Comparison of ENCODE assay signal across 20 mouse cellular contexts in genomic region chr2:15221910-15222309, GRCm38 (mm10).
DNase-seq lines count a peak whose midpoint lies in the region; ATAC-seq and TF ChIP-seq lines count a peak whose summit lies in the region.
"Had no signal": no experiment of that assay in that cellular context is flagged by ENCODE, and none has a peak within 500 bp of the region (broad histone marks: within the 10 kb centered on the region; RNA-seq: fewer than 3 reads in every experiment).

No protein-coding gene starts in this region.

- DNase-seq in embryonic facial prominence, embryonic 11.5 days (ENCODE audit: low spot score), result peak; percentile 12
- no peak for DNase-seq in embryonic facial prominence, embryonic 10.5 days (ENCODE audit: low spot score)
- no peak for DNase-seq in left cerebral cortex, adult 2 months (ENCODE audit: extremely low spot score in 1 of 2, low spot score in 2 of 2)
- DNase-seq in left cerebral cortex, postnatal 36 days (ENCODE audit: low spot score in 2 of 2), result no peak
- DNase-seq in right cerebral cortex, postnatal 14 days, result peak; percentile 5
- DNase-seq in right cerebral cortex, adult 18-20 months, result no peak
- DNase-seq: adrenal gland, postnatal 25 days; cerebellum, adult 8-10 months; gastrocnemius, postnatal 25 days; kidney, adult 11 months; kidney, postnatal 14 days; layer of hippocampus, adult 9-11 months; lung, postnatal 4 days; thymus, postnatal 25 days had no signal

- H3K4me2 ChIP-seq in embryonic facial prominence, embryonic 11.5 days (ENCODE audit: low read depth, low read length), result no peak overlapping the region
- H3K4me2 ChIP-seq: embryonic facial prominence, embryonic 12.5 days; hindbrain, embryonic 13.5 days; limb, embryonic 15.5 days; midbrain, embryonic 12.5 days had no signal

- 55% methylated on average over 4 of the region's 4 CpGs for WGBS in embryonic facial prominence, embryonic 11.5 days
- 61% methylated on average over 4 of the region's 4 CpGs for WGBS in embryonic facial prominence, embryonic 10.5 days

- H3K36me3 ChIP-seq in embryonic facial prominence, embryonic 11.5 days (replicated peaks; ENCODE audit: control insufficient read depth, insufficient read depth, low read depth, low read length), result no peaks in the 10 kb centered on the region
- H3K36me3 ChIP-seq in embryonic facial prominence, embryonic 10.5 days (replicated peaks), result no peaks in the 10 kb centered on the region
- H3K36me3 ChIP-seq: embryonic facial prominence, embryonic 12.5 days; hindbrain, embryonic 13.5 days; limb, embryonic 15.5 days; midbrain, embryonic 12.5 days had no signal

- H3K9me3 ChIP-seq in embryonic facial prominence, embryonic 11.5 days (replicated peaks; ENCODE audit: control insufficient read depth, low read length), result no peaks in the 10 kb centered on the region
- no peaks in the 10 kb centered on the region for H3K9me3 ChIP-seq in embryonic facial prominence, embryonic 10.5 days
- H3K9me3 ChIP-seq: embryonic facial prominence, embryonic 12.5 days; hindbrain, embryonic 13.5 days; limb, embryonic 15.5 days; midbrain, embryonic 12.5 days had no signal

- H3K4me1 ChIP-seq in embryonic facial prominence, embryonic 11.5 days (ENCODE audit: control insufficient read depth, insufficient read depth, low read length), result no peaks in the 10 kb centered on the region
- no peaks in the 10 kb centered on the region for H3K4me1 ChIP-seq in embryonic facial prominence, embryonic 10.5 days
- H3K4me1 ChIP-seq: embryonic facial prominence, embryonic 12.5 days; hindbrain, embryonic 13.5 days; limb, embryonic 15.5 days; midbrain, embryonic 12.5 days had no signal

- ATAC-seq in embryonic facial prominence, embryonic 11.5 days (replicated peaks; ENCODE audit: insufficient number of reproducible peaks, low FRiP score, low TSS enrichment, low read depth), result no peak
- ATAC-seq in megakaryocyte, adult 5-6 weeks (ENCODE audit: poor library complexity, severe bottlenecking), result no peak
- ATAC-seq: activated CD4-positive, CD25-positive, alpha-beta regulatory T cell, adult 4 months had no signal

- no peak overlapping the region for H3K4me3 ChIP-seq in embryonic facial prominence, embryonic 11.5 days (ENCODE audit: low read depth, low read length)
- no peak overlapping the region for H3K4me3 ChIP-seq in embryonic facial prominence, embryonic 10.5 days
- no peak overlapping the region for H3K4me3 ChIP-seq in left cerebral cortex, adult 2 months
- H3K4me3 ChIP-seq: embryonic facial prominence, embryonic 12.5 days; hindbrain, embryonic 13.5 days; limb, embryonic 15.5 days; midbrain, embryonic 12.5 days had no signal

- intact Hi-C loops in left cerebral cortex, adult 2 months (cut with DNase I), result no loop called here
- intact Hi-C loops in left cerebral cortex, postnatal 36 days (cut with DNase I), result no loop called here

- H3K27me3 ChIP-seq in embryonic facial prominence, embryonic 11.5 days (ENCODE audit: control insufficient read depth, insufficient read depth, low read length), result no peaks in the 10 kb centered on the region
- H3K27me3 ChIP-seq in embryonic facial prominence, embryonic 10.5 days (replicated peaks; ENCODE audit: low read depth, poor library complexity, severe bottlenecking), result no peaks in the 10 kb centered on the region
- H3K27me3 ChIP-seq: embryonic facial prominence, embryonic 12.5 days; hindbrain, embryonic 13.5 days; limb, embryonic 15.5 days; midbrain, embryonic 12.5 days had no signal

- no peak overlapping the region for H3K9ac ChIP-seq in embryonic facial prominence, embryonic 11.5 days (replicated peaks; ENCODE audit: low read length)
- H3K9ac ChIP-seq: embryonic facial prominence, embryonic 12.5 days; hindbrain, embryonic 13.5 days; limb, embryonic 15.5 days; midbrain, embryonic 12.5 days had no signal

- no peak overlapping the region for H3K27ac ChIP-seq in embryonic facial prominence, embryonic 11.5 days (replicated peaks; ENCODE audit: low read depth, low read length)
- no peak overlapping the region for H3K27ac ChIP-seq in embryonic facial prominence, embryonic 10.5 days (replicated peaks)
- no peak overlapping the region for H3K27ac ChIP-seq in left cerebral cortex, adult 2 months
- H3K27ac ChIP-seq: embryonic facial prominence, embryonic 12.5 days; hindbrain, embryonic 13.5 days; limb, embryonic 15.5 days; midbrain, embryonic 12.5 days had no signal

- TF ChIP-seq CTCF in left cerebral cortex, adult 2 months (IDR thresholded peaks at IDR 0.05), result peak; percentile 36

Comparison
In these comparisons a context has a peak if more than half of its experiments do, and no peak if none do; other contexts are left out.
1. DNase-seq: peak in embryonic facial prominence, embryonic 11.5 days (single experiment) and right cerebral cortex, postnatal 14 days (single experiment); none in embryonic facial prominence, embryonic 10.5 days (single experiment), left cerebral cortex, adult 2 months (0 of 2), left cerebral cortex, postnatal 36 days (0 of 2) and right cerebral cortex, adult 18-20 months (single experiment).